Mouse (Mus musculus) lung, postnatal 0 days (tissue): ENCODE data around the gene Dock3.
"Not testable (repeated sequence)": the region's sequence is repeated elsewhere in the genome, so short reads cannot be mapped to it uniquely, and the experiment has no call there.

ENCODE experiments used
- CTCF ChIP-seq: IDR thresholded peaks from 2 replicates; pipeline ENCODE4 v1.5.1; 2016; ENCODE audit warnings: antibody characterized with exemption, mild to moderate bottlenecking
- EP300 ChIP-seq: IDR thresholded peaks from 2 replicates; pipeline ENCODE4 v1.6.1; 2016; ENCODE audit warnings: antibody characterized with exemption, mild to moderate bottlenecking, control low read depth

GRCm38 (mm10) chr9:107089451-107089850 lies 142.3 kb downstream of the Dock3 start:
- TF ChIP-seq CTCF, EP300: not testable (repeated sequence)
